Mouse (Mus musculus): ENCODE measurements around the gene Ica1l. TPM values are rescaled to one million over a fixed set of nuclear protein-coding genes. Genes with fewer than 3 reads are reported as not detected.

Gene Ica1l
- polyA plus RNA-seq, 1 experiment from 2014 or later, result 1.4 TPM

- DNase-seq (ENCODE audit: low spot score) (no peak), ATAC-seq (replicated peaks; ENCODE audit: low FRiP score, low read depth) (no peak)
- no peak overlapping the region for H3K9ac ChIP-seq (ENCODE audit: low read depth, low read length)
- no peaks in the 10 kb centered on the region for H3K27me3 ChIP-seq (ENCODE audit: insufficient read depth, low read length)
- no peak overlapping the region for H3K4me2 ChIP-seq (ENCODE audit: low read length)
- H3K36me3 ChIP-seq (ENCODE audit: insufficient read depth, low read length), result 0 out of 2 replicates have a peak, but pooled peaks cover 6% of the 10 kb centered on the region
- 100% methylated on average over 4 of the region's 4 CpGs for WGBS
- no peaks in the 10 kb centered on the region for H3K9me3 ChIP-seq (replicated peaks; ENCODE audit: low read length)
- H3K4me3 ChIP-seq (replicated peaks; ENCODE audit: low read depth, low read length), result no peak overlapping the region
- H3K27ac ChIP-seq, result no peak overlapping the region
- no peaks in the 10 kb centered on the region; the same call in 1 of the 2 replicates for H3K4me1 ChIP-seq (replicated peaks; ENCODE audit: insufficient read depth, low read length)
- no peak for TF ChIP-seq CTCF (IDR thresholded peaks at IDR 0.05; ENCODE audit: low read depth)
Observed at GRCm38 (mm10) chr1:59947509-59947908, 95.5 kb downstream of the Ica1l start.

GRCm38 (mm10) chr1:59945969-59946368 lies 97.0 kb downstream of the Ica1l start:
- WGBS, result 76% methylated on average over 1 of the region's 1 CpGs
- no peak overlapping the region for H3K4me2 ChIP-seq (ENCODE audit: low read length)
- 0 out of 2 replicates have a peak, but pooled peaks cover 6% of the 10 kb centered on the region for H3K36me3 ChIP-seq (ENCODE audit: insufficient read depth, low read length)
- H3K4me1 ChIP-seq (replicated peaks; ENCODE audit: insufficient read depth, low read length), result no peaks in the 10 kb centered on the region; the same call in 1 of the 2 replicates
- DNase-seq (ENCODE audit: low spot score) (no peak), ATAC-seq (replicated peaks; ENCODE audit: low FRiP score, low read depth) (no peak)
- no peaks in the 10 kb centered on the region for H3K9me3 ChIP-seq (replicated peaks; ENCODE audit: low read length)
- H3K27ac ChIP-seq, result no peak overlapping the region
- no peak for TF ChIP-seq CTCF (IDR thresholded peaks at IDR 0.05; ENCODE audit: low read depth)
- no peak overlapping the region for H3K9ac ChIP-seq (ENCODE audit: low read depth, low read length)
- H3K27me3 ChIP-seq (ENCODE audit: insufficient read depth, low read length), result no peaks in the 10 kb centered on the region
- no peak overlapping the region for H3K4me3 ChIP-seq (replicated peaks; ENCODE audit: low read depth, low read length)

GRCm38 (mm10) chr1:59943825-59944224 lies 99.2 kb downstream of the Ica1l start:
- Histone ChIP-seq H3K9ac (ENCODE audit: low read depth, low read length) (no peak overlapping the region), H3K4me1 (replicated peaks; ENCODE audit: insufficient read depth, low read length) (no peaks in the 10 kb centered on the region; the same call in 1 of the 2 replicates), H3K4me3 (replicated peaks; ENCODE audit: low read depth, low read length) (no peak overlapping the region), H3K4me2 (ENCODE audit: low read length) (no peak overlapping the region), H3K27me3 (ENCODE audit: insufficient read depth, low read length) (no peaks in the 10 kb centered on the region), H3K9me3 (replicated peaks; ENCODE audit: low read length) (no peaks in the 10 kb centered on the region), H3K27ac (no peak overlapping the region), H3K36me3 (ENCODE audit: insufficient read depth, low read length) (no peaks in the 10 kb centered on the region)
- DNase-seq (ENCODE audit: low spot score), result peak; percentile 10
- no peak for ATAC-seq (replicated peaks; ENCODE audit: low FRiP score, low read depth)
- 41% methylated on average over 5 of the region's 5 CpGs for WGBS
- no peak for TF ChIP-seq CTCF (IDR thresholded peaks at IDR 0.05; ENCODE audit: low read depth)

GRCm38 (mm10) chr1:59942057-59942790 lies 100.8 kb downstream of the Ica1l start:
- ATAC-seq (replicated peaks; ENCODE audit: low FRiP score, low read depth), result no peak
- no peak overlapping the region for H3K4me2 ChIP-seq (ENCODE audit: low read length)
- H3K9ac ChIP-seq (ENCODE audit: low read depth, low read length), result no peak overlapping the region
- no peak for TF ChIP-seq CTCF (IDR thresholded peaks at IDR 0.05; ENCODE audit: low read depth)
- H3K4me3 ChIP-seq (replicated peaks; ENCODE audit: low read depth, low read length), result no peak overlapping the region
- H3K27me3 ChIP-seq (ENCODE audit: insufficient read depth, low read length), result no peaks in the 10 kb centered on the region
- no peaks in the 10 kb centered on the region for H3K36me3 ChIP-seq (ENCODE audit: insufficient read depth, low read length)
- DNase-seq (ENCODE audit: low spot score), result no peak
- no peak overlapping the region for H3K27ac ChIP-seq
- no peaks in the 10 kb centered on the region; the same call in 1 of the 2 replicates for H3K4me1 ChIP-seq (replicated peaks; ENCODE audit: insufficient read depth, low read length)
- H3K9me3 ChIP-seq (replicated peaks; ENCODE audit: low read length), result no peaks in the 10 kb centered on the region
- WGBS, result 55% methylated on average over 6 of the region's 6 CpGs

GRCm38 (mm10) chr1:59941063-59941462 lies 101.9 kb downstream of the Ica1l start:
- no peaks in the 10 kb centered on the region for H3K27me3 ChIP-seq (ENCODE audit: insufficient read depth, low read length)
- no peak for TF ChIP-seq CTCF (IDR thresholded peaks at IDR 0.05; ENCODE audit: low read depth)
- H3K9me3 ChIP-seq (replicated peaks; ENCODE audit: low read length), result no peaks in the 10 kb centered on the region
- 71% methylated on average over 1 of the region's 1 CpGs for WGBS
- H3K27ac ChIP-seq, result no peak overlapping the region
- no peak overlapping the region for H3K9ac ChIP-seq (ENCODE audit: low read depth, low read length)
- ATAC-seq (replicated peaks; ENCODE audit: low FRiP score, low read depth) (no peak), DNase-seq (ENCODE audit: low spot score) (no peak)
- no peak overlapping the region for H3K4me2 ChIP-seq (ENCODE audit: low read length)
- no peaks in the 10 kb centered on the region for H3K36me3 ChIP-seq (ENCODE audit: insufficient read depth, low read length)
- H3K4me1 ChIP-seq (replicated peaks; ENCODE audit: insufficient read depth, low read length), result no peaks in the 10 kb centered on the region; the same call in 1 of the 2 replicates
- H3K4me3 ChIP-seq (replicated peaks; ENCODE audit: low read depth, low read length), result no peak overlapping the region

GRCm38 (mm10) chr1:59932991-59933390 lies 110.0 kb downstream of the Ica1l start:
- ATAC-seq (replicated peaks; ENCODE audit: low FRiP score, low read depth) (no peak), DNase-seq (ENCODE audit: low spot score) (no peak)
- Histone ChIP-seq H3K4me3 (replicated peaks; ENCODE audit: low read depth, low read length) (no peak overlapping the region), H3K4me1 (replicated peaks; ENCODE audit: insufficient read depth, low read length) (no peaks in the 10 kb centered on the region), H3K27me3 (ENCODE audit: insufficient read depth, low read length) (no peaks in the 10 kb centered on the region), H3K9me3 (replicated peaks; ENCODE audit: low read length) (no peaks in the 10 kb centered on the region), H3K36me3 (ENCODE audit: insufficient read depth, low read length) (no peaks in the 10 kb centered on the region), H3K4me2 (ENCODE audit: low read length) (no peak overlapping the region), H3K27ac (no peak overlapping the region), H3K9ac (ENCODE audit: low read depth, low read length) (no peak overlapping the region)
- 95% methylated on average over 2 of the region's 2 CpGs for WGBS
- TF ChIP-seq CTCF (IDR thresholded peaks at IDR 0.05; ENCODE audit: low read depth), result no peak

Other genes starting within 250 kb of the Ica1l start
- gene Fam117b, start 130.2 kb downstream of the Ica1l start, polyA plus RNA-seq (2015; fragmentation: Nextera tagmentation; extraction: Ambion mirVana), result 10.7 and 10.9 TPM in 2 replicates
- gene Carf, start 55.1 kb upstream of the Ica1l start, polyA plus RNA-seq (2015; fragmentation: Nextera tagmentation; extraction: Ambion mirVana), result 4.6 and 4.9 TPM in 2 replicates
- gene Wdr12, start 55.5 kb upstream of the Ica1l start, polyA plus RNA-seq (2015; fragmentation: Nextera tagmentation; extraction: Ambion mirVana), result 44.9 and 47.9 TPM in 2 replicates
- gene Nbeal1, start 137.4 kb upstream of the Ica1l start, polyA plus RNA-seq (2015; fragmentation: Nextera tagmentation; extraction: Ambion mirVana), result 7.9 TPM in 2 replicates